Mouse (Mus musculus): Measurements from ENCODE around the gene Ube2m. TPM values are rescaled to one million over a fixed set of nuclear protein-coding genes. Genes with fewer than 3 reads are reported as not detected.
A peak's percentile ranks its signal among the peaks of the same experiment; 100 is the strongest.

Gene Ube2m
- total RNA-seq, 1 experiment: 92.8 TPM

DNA sequence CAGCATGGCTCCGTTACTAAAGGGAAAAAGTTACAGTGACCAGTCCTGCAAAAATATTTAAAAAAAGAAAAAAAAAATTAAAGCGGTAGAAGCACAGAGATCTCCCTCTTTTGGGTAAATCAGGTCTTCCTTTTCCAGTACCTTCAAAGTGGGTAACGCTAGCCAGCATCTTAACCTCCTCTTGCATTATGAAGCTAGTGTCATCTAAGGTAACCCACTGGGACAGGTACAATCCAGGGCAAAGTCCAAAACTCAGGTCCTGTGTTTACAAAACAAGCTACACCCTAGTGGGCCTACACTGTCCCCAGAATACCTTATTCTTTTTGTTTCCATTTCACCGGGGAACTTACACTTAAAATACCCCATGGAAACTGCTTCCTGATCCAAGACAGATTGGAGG is 24.4 kb downstream of the Ube2m start:
- Histone ChIP-seq H3K36me3 (ENCODE audit: control insufficient read depth, insufficient read depth, low read length, poor library complexity, severe bottlenecking) (no peaks in the 10 kb centered on the region), H3K9me3 (ENCODE audit: control insufficient read depth, insufficient read depth, low read depth, low read length) (no peaks in the 10 kb centered on the region), H3K27ac (ENCODE audit: insufficient read depth, low read depth, low read length, poor library complexity, severe bottlenecking) (peak overlapping the region; percentile 100), H3K4me1 (ENCODE audit: control insufficient read depth in 2 of 2, insufficient read depth in 2 of 2, low read length in 2 of 2, poor library complexity in 1 of 2) (peaks cover 14 to 18% of the 10 kb centered on the region in 2 experiments; a peak in 3 of 4 replicates), H3K4me3 (ENCODE audit: insufficient read depth in 1 of 2, low read depth in 1 of 2, low read length in 2 of 2, poor library complexity in 1 of 2, severe bottlenecking in 1 of 2) (peak overlapping the region in 1 of 2 experiments; percentile 11; a peak in 1 of 4 replicates), H3K9ac (ENCODE audit: insufficient read depth, low read depth, low read length, poor library complexity, severe bottlenecking) (peak overlapping the region; percentile 69)
- in situ Hi-C loops (cut with MboI; ENCODE audit: low sequenced_read_pairs in 2 of 2, unreplicated experiment in 2 of 2): no loop called here
- TF ChIP-seq ZC3H11A (IDR thresholded peaks at IDR 0.05; ENCODE audit: borderline replicate concordance, low read depth, low read length) (no peak), ZNF384 (IDR thresholded peaks at IDR 0.05; ENCODE audit: low read depth, low read length) (no peak), HCFC1 (IDR thresholded peaks at IDR 0.05; ENCODE audit: borderline replicate concordance, insufficient read depth, low read length) (no peak), MAFK (IDR thresholded peaks at IDR 0.05; ENCODE audit: insufficient read depth, low read depth, low read length) (no peak)
- no peak for DNase-seq (ENCODE audit: low read depth, low spot score)

DNA sequence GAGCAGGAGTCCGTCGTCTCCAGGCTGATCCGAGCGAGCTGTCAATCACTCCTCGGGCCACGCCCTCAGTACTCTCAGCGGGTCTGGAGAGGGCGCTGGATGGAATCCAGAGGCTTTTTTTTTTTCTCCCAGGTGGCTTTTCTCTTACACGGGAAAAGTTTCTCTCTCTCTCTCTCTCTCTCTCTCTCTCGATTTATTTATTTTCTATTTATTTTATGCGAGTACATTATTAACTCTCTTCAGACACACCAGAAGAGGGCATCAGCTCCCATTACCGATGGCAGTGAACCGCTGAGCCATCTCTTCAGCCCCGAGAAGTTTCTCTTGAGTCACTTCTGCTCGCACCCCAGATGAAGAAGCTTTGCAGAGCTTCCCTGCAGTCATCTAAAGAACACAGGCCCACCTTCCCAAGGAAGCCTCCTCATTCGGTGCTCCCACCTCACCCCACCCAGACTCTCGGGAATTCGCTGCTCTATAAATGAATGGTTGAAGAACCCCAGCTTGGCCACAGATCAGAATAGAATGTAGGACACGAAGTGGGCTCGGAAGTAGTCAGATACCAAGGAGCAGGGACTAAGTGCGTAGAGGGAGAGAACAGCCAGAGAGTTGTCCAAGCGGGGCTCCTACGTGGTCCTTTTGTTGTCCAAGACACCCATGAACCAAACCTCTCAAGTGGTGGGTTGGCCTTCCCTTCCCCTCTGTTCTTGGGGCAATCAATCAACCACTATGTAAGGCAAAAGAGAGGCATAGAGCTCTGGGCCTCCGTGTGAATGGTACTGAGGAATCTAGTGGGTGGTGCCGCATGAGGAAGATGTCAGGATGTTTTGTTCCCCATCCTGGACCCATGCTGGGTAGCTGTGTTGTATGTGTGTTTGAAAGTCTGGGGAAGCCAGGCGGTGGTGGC is 27.8 kb downstream of the Ube2m start, which contains the start of gene Zbtb45:
Gene Zbtb45 (minus strand): TSS at position 30 of the 904 bp plus-strand sequence.
- peaks cover 12 to 19% of the 10 kb centered on the region in 2 experiments; a peak in 3 of 4 replicates for H3K4me1 ChIP-seq (ENCODE audit: control insufficient read depth in 2 of 2, insufficient read depth in 2 of 2, low read length in 2 of 2, poor library complexity in 1 of 2)
- in situ Hi-C loops (cut with MboI; ENCODE audit: low sequenced_read_pairs in 2 of 2, unreplicated experiment in 2 of 2): no loop called here
- H3K9me3 ChIP-seq (ENCODE audit: control insufficient read depth, insufficient read depth, low read depth, low read length): no peaks in the 10 kb centered on the region
- TF ChIP-seq ZNF384 (IDR thresholded peaks at IDR 0.05; ENCODE audit: low read depth, low read length) (peak; percentile 94), MAFK (IDR thresholded peaks at IDR 0.05; ENCODE audit: insufficient read depth, low read depth, low read length) (no peak; the same call in 1 of the 2 replicates)
- peak within 1 kb of the TSS; percentile 77 to 78 for H3K4me3 ChIP-seq (ENCODE audit: insufficient read depth in 1 of 2, low read depth in 1 of 2, low read length in 2 of 2, poor library complexity in 1 of 2, severe bottlenecking in 1 of 2)
- H3K36me3 ChIP-seq (ENCODE audit: control insufficient read depth, insufficient read depth, low read length, poor library complexity, severe bottlenecking): no peaks in the 10 kb centered on the region
- peak within 1 kb of the TSS; percentile 88 for H3K9ac ChIP-seq (ENCODE audit: insufficient read depth, low read depth, low read length, poor library complexity, severe bottlenecking)
- DNase-seq (ENCODE audit: low read depth, low spot score): peak; percentile 69
- H3K27ac ChIP-seq (ENCODE audit: insufficient read depth, low read depth, low read length, poor library complexity, severe bottlenecking): peak within 1 kb of the TSS; percentile 100

DNA sequence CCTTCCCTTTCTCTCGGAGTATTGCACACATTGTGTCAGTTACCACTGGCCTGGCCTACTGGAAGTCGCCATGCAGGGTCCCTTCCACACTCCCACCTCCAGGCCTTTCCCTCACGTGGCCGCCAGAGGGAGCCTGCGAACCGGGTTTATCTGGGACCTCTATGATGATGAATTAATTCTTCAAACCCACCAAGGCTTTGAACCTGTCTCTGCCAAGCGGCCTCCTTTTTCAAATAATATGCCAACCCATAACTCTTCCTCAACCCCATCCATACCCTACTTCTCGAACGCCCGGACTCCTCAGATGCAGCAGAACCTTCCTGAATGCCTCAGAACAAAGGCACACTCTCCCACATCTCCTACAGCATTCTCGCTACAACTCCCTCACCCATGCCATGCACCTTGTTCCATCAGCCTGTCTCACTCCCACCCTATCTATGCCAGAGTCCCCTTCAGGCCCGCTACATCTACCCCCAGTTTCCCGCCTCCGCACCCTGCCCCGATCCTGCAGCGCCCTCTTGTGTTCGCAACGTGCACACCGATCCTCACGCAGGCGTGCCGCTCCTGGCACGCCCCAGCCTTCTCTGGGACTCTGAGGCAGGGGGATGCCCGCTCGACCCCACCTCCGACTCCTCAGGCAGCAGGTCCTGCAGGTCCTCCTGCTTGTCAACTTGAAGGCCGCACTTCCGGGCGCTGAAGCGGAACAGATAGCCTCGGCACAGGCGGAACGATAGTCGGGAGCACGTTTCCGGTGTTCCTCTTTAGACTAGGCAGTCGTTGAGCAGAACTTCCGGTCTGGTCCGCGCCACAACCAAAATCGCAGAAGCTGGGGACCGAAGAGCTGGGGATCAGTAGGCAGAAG is 28.7 kb downstream of the Ube2m start:
- TF ChIP-seq MAFK (IDR thresholded peaks at IDR 0.05; ENCODE audit: insufficient read depth, low read depth, low read length) (no peak; the same call in 1 of the 2 replicates), ZC3H11A (IDR thresholded peaks at IDR 0.05; ENCODE audit: borderline replicate concordance, low read depth, low read length) (peak; percentile 44), CHD2 (IDR thresholded peaks at IDR 0.05; ENCODE audit: low read depth, low read length) (0 out of 2 replicates have a peak, but pooled peaks have one; percentile 41), HCFC1 (IDR thresholded peaks at IDR 0.05; ENCODE audit: borderline replicate concordance, insufficient read depth, low read length) (peak; percentile 85), ZNF384 (IDR thresholded peaks at IDR 0.05; ENCODE audit: low read depth, low read length) (no peak)
- peak; percentile 95 for DNase-seq (ENCODE audit: low read depth, low spot score)
- in situ Hi-C loops (cut with MboI; ENCODE audit: low sequenced_read_pairs in 2 of 2, unreplicated experiment in 2 of 2): no loop called here
- Histone ChIP-seq H3K4me3 (ENCODE audit: insufficient read depth in 1 of 2, low read depth in 1 of 2, low read length in 2 of 2, poor library complexity in 1 of 2, severe bottlenecking in 1 of 2) (peak overlapping the region; percentile 77 to 78), H3K9me3 (ENCODE audit: control insufficient read depth, insufficient read depth, low read depth, low read length) (no peaks in the 10 kb centered on the region), H3K27ac (ENCODE audit: insufficient read depth, low read depth, low read length, poor library complexity, severe bottlenecking) (peak overlapping the region; percentile 100), H3K9ac (ENCODE audit: insufficient read depth, low read depth, low read length, poor library complexity, severe bottlenecking) (peak overlapping the region; percentile 88), H3K4me1 (ENCODE audit: control insufficient read depth in 2 of 2, insufficient read depth in 2 of 2, low read length in 2 of 2, poor library complexity in 1 of 2) (peaks cover 8 to 16% of the 10 kb centered on the region in 2 experiments; a peak in 3 of 4 replicates), H3K36me3 (ENCODE audit: control insufficient read depth, insufficient read depth, low read length, poor library complexity, severe bottlenecking) (no peaks in the 10 kb centered on the region; the same call in 1 of the 2 replicates)

DNA sequence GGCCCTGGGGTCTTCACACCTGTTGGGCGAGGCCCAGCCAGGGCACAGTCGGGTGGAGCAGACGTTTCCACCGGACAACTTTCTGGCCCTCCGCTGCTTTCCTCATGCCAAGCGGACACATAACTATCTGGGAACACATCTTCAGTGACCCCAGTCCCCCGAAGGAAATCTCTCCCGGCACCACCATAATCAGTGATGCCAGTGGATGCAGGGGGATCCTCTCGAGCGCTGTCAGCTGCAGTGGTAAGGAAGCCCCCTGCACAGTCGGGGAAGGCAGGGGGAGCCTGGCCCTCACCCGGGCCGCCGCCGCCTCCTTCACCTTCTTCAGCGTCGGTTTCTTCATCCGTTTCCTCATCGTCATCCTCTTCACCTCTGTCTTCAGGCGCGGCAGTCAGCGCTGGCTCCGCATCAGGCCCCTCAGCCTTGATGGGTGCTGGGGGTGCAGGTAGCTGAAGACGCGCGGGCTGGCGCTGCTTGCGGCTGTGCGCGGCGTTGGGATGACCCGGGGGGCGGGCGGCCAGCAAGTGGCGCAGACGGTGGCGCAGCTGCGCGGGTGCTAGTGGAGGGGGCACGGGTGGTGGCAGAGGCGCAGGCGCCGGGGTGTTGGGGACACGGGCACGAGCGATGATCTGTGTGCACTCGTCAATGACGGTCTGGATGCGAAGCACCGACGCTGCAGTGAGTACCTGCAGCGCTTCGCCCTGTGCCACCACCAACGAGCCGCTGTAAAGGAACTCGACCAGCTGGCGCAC is 30.6 kb downstream of the Ube2m start:
- no peaks in the 10 kb centered on the region; the same call in 1 of the 2 replicates for H3K36me3 ChIP-seq (ENCODE audit: control insufficient read depth, insufficient read depth, low read length, poor library complexity, severe bottlenecking)
- peak overlapping the region; percentile 63 to 78 for H3K4me3 ChIP-seq (ENCODE audit: insufficient read depth in 1 of 2, low read depth in 1 of 2, low read length in 2 of 2, poor library complexity in 1 of 2, severe bottlenecking in 1 of 2)
- H3K9me3 ChIP-seq (ENCODE audit: control insufficient read depth, insufficient read depth, low read depth, low read length): no peaks in the 10 kb centered on the region
- peak overlapping the region; percentile 61 for H3K9ac ChIP-seq (ENCODE audit: insufficient read depth, low read depth, low read length, poor library complexity, severe bottlenecking)
- peaks cover 3 to 12% of the 10 kb centered on the region in 2 experiments; a peak in 3 of 4 replicates for H3K4me1 ChIP-seq (ENCODE audit: control insufficient read depth in 2 of 2, insufficient read depth in 2 of 2, low read length in 2 of 2, poor library complexity in 1 of 2)
- DNase-seq (ENCODE audit: low read depth, low spot score): no peak
- TF ChIP-seq CHD2 (IDR thresholded peaks at IDR 0.05; ENCODE audit: low read depth, low read length): no peak
- TF ChIP-seq HCFC1 (IDR thresholded peaks at IDR 0.05; ENCODE audit: borderline replicate concordance, insufficient read depth, low read length): no peak
- no peak for TF ChIP-seq ZNF384 (IDR thresholded peaks at IDR 0.05; ENCODE audit: low read depth, low read length)
- TF ChIP-seq MAFK (IDR thresholded peaks at IDR 0.05; ENCODE audit: insufficient read depth, low read depth, low read length): no peak
- TF ChIP-seq ZC3H11A (IDR thresholded peaks at IDR 0.05; ENCODE audit: borderline replicate concordance, low read depth, low read length): no peak
- in situ Hi-C loops (cut with MboI; ENCODE audit: low sequenced_read_pairs in 2 of 2, unreplicated experiment in 2 of 2): no loop called here
- H3K27ac ChIP-seq (ENCODE audit: insufficient read depth, low read depth, low read length, poor library complexity, severe bottlenecking): no peak overlapping the region
